Mouse (Mus musculus): ENCODE measurements around the gene Lypd8. TPM values are rescaled to one million over a fixed set of nuclear protein-coding genes. Genes with fewer than 3 reads are reported as not detected.
A peak's percentile ranks its signal among the peaks of the same experiment; 100 is the strongest.
"Not testable (repeated sequence)": the region's sequence is repeated elsewhere in the genome, so short reads cannot be mapped to it uniquely, and the experiment has no call there.

Lypd8 gene
- total RNA-seq (2021), result under 1 TPM in 1 of 2 experiments, not detected in 1; 0.30 TPM

DNA sequence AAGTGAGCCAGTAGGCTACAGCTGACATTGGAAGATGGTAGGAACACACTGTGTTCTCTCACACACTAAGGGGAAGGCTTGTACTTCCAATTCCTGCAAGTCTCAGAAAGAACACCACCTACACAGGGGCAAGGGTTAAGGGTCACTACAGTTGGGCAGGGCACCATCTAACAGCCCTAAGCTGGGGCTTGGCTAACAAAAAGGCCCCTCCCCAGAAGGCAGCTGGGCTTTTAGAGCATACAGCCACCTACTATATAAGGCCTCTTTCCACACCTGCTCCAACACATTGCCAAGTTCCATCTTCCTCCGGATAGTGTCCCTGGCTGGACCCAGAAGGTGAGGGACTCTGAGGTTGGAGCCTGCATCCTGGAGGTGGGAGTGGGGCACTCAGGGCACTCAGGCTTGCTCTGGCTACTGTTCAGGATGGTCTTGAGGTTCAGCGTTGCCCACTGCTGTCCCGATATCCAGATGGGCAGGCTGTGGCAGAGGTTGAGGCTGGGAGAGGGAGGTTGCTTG, at the start of gene Lypd8:
TSS of gene Lypd8 (plus strand) at position 281 of the 516 bp plus-strand sequence.
- peak; percentile 27 to 35 for DNase-seq

DNA sequence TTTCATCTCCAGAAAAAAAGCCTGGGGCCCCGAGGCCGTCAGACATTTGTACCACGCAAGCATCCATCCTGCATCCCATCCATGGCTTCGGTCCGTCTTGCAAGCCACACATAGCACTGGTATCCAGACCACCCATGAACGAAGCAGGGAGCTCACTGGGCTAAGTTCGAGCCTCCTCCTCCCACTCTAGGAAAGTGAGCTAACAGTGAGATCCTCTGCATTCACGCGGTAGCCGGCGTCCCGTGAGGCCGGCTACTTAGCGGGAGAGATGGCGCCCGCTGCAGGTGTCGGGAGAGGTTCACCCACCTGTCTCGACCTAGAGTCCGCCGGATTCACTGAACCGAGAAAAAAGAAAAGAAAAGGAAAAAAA, 49.0 kb upstream of the Lypd8 start:
- DNase-seq, result peak in 1 of 2 experiments; percentile 19

DNA sequence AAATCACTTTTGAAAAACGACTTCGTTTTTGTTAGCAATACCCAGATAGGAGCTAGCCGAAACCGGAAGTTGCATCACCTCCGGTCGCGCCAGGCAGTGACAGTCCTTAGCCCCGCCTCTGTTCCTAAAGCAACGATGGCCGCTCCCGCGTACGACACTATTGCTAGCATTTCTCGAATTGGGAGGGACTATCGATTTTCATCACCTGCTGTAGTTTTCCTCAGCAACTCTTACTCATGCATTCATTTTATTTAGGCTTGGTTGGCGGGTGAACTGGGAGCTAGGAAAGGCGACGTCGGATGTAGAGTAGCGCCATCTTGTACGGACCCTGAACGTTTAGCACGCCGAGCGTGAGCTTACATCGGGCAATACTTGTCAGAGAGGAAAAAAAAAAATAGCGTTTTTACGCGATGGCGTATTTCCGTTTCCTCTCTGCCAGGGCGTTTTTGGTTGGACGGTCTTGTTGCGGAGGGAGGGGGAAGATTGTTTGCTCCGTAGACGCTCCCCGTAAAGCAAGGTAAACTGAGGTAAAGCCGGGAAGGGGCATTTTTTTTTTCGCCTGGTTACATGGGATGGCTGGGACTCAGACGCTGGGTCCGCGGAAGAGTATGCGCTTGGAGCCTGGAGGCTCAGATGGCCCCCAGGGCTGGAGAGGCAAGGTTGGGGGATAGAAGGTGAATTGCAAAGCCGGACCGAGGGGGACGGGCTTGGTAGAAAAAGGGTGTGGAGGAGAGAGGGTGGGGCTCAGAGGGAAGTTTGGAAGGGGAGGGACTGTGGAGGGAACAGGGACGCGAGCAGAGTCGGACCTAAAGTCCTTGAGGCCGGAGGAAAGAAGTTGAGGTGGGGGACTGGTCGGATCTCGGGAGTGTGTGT, 48.3 kb upstream of the Lypd8 start, which contains the start of the genes Zfp672 and Sh3bp5l:
TSS of gene Zfp672 (minus strand) at position 64 of the 873 bp plus-strand sequence.
TSS of gene Sh3bp5l (plus strand) at position 449 of the 873 bp plus-strand sequence.
- DNase-seq, result peak; percentile 91

GRCm38 (mm10) chr11:58331149-58331495, 47.7 kb upstream of the Lypd8 start:
- peak in 1 of 2 experiments; percentile 21 for DNase-seq

DNA sequence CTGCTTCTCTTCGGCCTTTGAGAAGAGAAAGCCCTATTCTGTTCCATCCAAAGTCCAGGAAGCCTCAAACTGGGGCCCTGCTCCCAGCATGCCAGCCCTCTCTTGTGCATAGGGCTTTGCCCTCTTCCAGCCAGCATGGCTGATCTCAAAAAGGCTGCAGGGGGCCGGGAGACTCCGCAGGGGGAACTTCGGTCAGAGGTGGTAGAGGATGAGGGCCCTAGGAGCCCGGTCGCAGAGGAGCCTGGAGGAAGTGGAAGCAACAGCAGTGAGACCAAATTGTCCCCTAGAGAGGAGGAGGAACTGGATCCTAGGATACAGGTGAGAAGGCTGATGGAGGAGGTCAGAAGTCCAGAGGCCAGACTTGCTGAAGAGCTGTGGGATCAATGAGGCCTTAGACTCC, 47.3 kb upstream of the Lypd8 start:
- DNase-seq, result no peak

DNA sequence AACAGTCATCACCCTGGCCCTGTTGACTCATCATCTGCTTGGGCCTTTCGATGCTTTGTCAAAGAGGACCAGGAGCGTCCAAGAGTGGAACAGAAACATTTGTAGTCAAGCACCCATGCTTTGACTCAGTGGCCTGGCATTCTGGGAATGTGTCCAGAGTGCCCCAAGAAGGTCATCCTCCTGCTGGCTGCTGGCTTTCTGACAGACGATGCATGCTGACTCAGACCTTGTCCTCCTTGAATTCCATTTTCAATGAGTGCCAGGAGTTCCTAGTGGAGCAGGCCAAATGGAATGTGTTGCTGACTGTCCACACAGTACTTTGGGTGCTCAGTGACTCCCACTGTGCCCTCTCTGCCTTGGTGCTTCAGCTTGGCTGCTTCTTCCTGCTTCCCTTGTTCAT, 44.1 kb upstream of the Lypd8 start:
- no peak for DNase-seq

- no peak for DNase-seq
These were observed 32.1 kb upstream of the Lypd8 start for GRCm38 (mm10) chr11:58346745-58347144.

DNA sequence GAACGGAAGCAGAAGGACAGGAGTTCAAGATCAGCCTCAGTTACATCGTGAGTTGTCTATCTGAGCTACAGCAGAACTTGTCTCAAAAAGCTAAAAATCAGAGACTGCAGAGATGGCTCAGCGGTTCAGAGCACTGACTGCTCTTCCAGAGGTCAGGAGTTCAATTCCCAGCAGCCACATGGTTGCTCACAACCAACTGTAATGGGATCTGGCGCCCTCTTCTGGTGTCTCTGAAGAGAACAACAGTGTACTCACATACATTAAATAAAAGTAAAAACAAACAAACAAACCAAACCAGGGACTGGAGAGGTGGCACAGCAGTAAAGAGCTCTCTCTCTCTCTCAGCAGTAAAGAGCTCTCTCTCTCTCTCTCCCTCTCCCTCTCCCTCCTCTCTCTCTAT, 28.2 kb upstream of the Lypd8 start:
- DNase-seq, result no peak

GRCm38 (mm10) chr11:58351179-58351578, 27.7 kb upstream of the Lypd8 start:
- no peak for DNase-seq

GRCm38 (mm10) chr11:58352681-58353548, 25.9 kb upstream of the Lypd8 start:
- DNase-seq, result no peak

- DNase-seq, result no peak
These were observed 25.1 kb upstream of the Lypd8 start for GRCm38 (mm10) chr11:58353709-58354108.

- DNase-seq, result no peak
These were observed 24.4 kb upstream of the Lypd8 start for GRCm38 (mm10) chr11:58354476-58354875.

DNA sequence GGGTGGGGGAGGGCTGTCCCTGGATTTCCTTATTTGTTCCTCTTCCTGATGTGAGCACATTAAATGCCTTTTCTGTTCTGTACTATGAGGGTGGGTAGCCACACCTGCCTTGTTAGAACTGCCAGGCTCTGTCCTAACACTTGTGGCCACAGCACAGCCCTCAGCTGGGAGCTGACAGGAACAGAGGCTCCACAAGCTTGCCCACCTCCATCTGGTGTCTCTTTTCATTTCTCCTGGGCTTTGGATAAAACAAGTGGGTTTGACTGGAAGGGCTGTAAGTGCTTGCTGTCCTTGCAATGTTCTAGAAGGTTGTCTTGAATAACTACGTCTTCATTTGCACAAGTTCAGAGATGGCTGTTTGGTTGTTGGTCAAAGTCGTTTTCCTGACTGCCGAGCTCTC, 23.9 kb upstream of the Lypd8 start:
- DNase-seq, result no peak

GRCm38 (mm10) chr11:58357042-58357441, 21.8 kb upstream of the Lypd8 start:
- no peak for DNase-seq

- DNase-seq, result no peak
These were observed 20.9 kb upstream of the Lypd8 start for GRCm38 (mm10) chr11:58357844-58358534.

DNA sequence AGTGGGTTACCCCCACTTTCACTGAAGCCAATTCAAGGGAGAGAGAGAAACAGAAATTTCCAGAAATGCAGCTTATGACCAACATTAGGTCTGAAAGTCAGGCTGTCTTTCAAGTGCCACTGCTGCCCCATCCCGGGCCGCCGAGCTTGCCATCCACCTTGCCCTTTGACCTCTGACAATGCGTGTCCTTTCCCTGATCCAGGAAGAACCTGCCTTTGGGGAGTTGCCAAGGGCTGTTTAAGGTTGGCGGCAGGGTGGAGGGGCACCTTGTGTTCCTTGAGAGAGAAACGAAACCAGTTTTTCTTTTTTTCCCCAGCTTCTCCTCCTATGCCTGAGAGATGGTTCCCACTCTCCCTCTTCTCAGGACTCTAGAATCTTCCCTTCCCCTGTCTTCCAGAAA, 16.3 kb upstream of the Lypd8 start:
- DNase-seq, result not testable (repeated sequence)

DNA sequence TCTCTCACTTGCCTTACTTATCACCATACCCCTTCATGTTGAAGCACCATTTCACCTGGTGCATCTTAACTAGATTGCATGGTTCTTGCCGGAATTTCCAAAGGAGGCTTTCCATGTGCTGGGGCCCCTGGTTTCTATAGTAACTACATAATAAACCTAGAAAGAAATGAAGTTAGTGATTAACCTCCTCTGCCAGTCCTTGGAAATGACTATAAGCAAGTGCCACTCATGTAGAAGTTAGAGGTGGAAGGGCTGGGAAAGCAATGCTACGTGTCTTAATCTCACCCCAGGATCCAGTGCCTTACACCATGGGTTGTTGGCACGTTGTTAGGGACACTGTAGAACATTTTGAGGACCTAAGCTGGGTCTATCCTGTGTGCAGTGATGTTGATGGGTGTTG, 14.4 kb upstream of the Lypd8 start:
- DNase-seq, result no peak

GRCm38 (mm10) chr11:58366191-58366590, 12.7 kb upstream of the Lypd8 start:
- not testable (repeated sequence) for DNase-seq

DNA sequence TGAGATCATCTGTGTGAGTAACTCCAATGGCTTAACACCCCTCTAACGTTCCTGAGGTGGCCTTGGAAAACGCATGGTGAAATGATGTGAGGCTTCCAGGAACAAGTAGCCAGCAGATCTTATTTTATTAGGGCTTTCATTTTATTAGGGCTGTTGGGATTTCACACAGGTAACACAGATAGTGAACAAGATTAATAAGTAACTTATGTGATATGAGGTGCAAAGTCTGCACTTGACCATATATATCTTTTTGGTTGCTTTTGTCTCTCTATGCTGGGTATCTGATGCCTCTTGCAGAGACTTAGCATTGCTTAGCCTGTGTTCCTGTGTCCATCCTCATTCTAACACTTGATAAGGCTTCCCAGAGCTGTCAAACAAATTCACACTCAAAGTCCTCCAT, 1.6 kb upstream of the Lypd8 start:
- no peak for DNase-seq

GRCm38 (mm10) chr11:58377686-58378085, 1.2 kb upstream of the Lypd8 start:
- DNase-seq, result no peak

- DNase-seq, result no peak
These were observed 673 bp downstream of the Lypd8 start for GRCm38 (mm10) chr11:58379516-58379915.

GRCm38 (mm10) chr11:58382471-58382870, 3.6 kb downstream of the Lypd8 start:
- peak; percentile 27 to 30 for DNase-seq
